Mouse (Mus musculus) thymus, adult 2 months (tissue): ENCODE results near the gene Synj2. TPM values are rescaled to one million over a fixed set of nuclear protein-coding genes. Genes with fewer than 3 reads are reported as not detected.
"Not testable (repeated sequence)": the region's sequence is repeated elsewhere in the genome, so short reads cannot be mapped to it uniquely, and the experiment has no call there.

Experiments
- DNase-seq: peaks from one replicate; pipeline ENCODE4 v3.0.0; 2021
- H3K27ac ChIP-seq: fragments of 200-500 bp; 2 replicates; pipeline ENCODE4 v1.5.1; 2012; ENCODE audit warnings: low read length, control low read depth; ENCODE audit not compliant: control insufficient read depth, insufficient read depth
- H3K27me3 ChIP-seq: fragments of 200-500 bp; 2 replicates; pipeline ENCODE4 v1.6.1; 2012; ENCODE audit warnings: mild to moderate bottlenecking, low read length, moderate library complexity, mixed read lengths; ENCODE audit not compliant: control insufficient read depth, insufficient read depth
- H3K36me3 ChIP-seq: fragments of 200-500 bp; 2 replicates; pipeline ENCODE4 v1.6.1; 2012; ENCODE audit warnings: mild to moderate bottlenecking, low read length, moderate library complexity; ENCODE audit not compliant: control insufficient read depth, insufficient read depth
- H3K4me1 ChIP-seq: fragments of 200-500 bp; replicated peaks from 2 replicates; pipeline ENCODE4 v1.6.1; 2012; ENCODE audit warnings: low read length; ENCODE audit not compliant: control insufficient read depth, insufficient read depth
- H3K4me3 ChIP-seq: fragments of 200-500 bp; 2 replicates; pipeline ENCODE4 v1.5.1; 2012; ENCODE audit warnings: mild to moderate bottlenecking, low read length, control low read depth, moderate library complexity; ENCODE audit not compliant: control insufficient read depth, insufficient read depth
- CTCF ChIP-seq: fragments of 200-500 bp; IDR thresholded peaks from 2 replicates; pipeline ENCODE4 v1.5.1; 2012; ENCODE audit warnings: mild to moderate bottlenecking, control low read depth, low read length, moderate library complexity, borderline replicate concordance; ENCODE audit not compliant: control insufficient read depth, poor library complexity, insufficient read depth; ENCODE audit errors: extremely low read depth
- POLR2A ChIP-seq: fragments of 200-500 bp; IDR thresholded peaks from 2 replicates; pipeline ENCODE4 v1.6.1; 2012; ENCODE audit warnings: mild to moderate bottlenecking, low read length, control low read depth, moderate library complexity; ENCODE audit not compliant: control insufficient read depth, poor library complexity, insufficient read depth; ENCODE audit errors: extremely low read depth
- WGBS: fragments of 180-500 bp; shearing (Covaris S2); methylation state at CpG from one replicate; pipeline ENCODE4 v1.1.7; 2018; 5-methylcytosine and 5-hydroxymethylcytosine counted together
- polyA plus RNA-seq: library from polyadenylated mRNA; depleted of rRNA; stranded (reverse); fragments of >200 nt; gene quantifications from 2 replicates; pipeline ENCODE4 v1.2.3, GENCODE M21; 2012

Gene Synj2
- polyA plus RNA-seq, 1 experiment: 9.0 TPM

GRCm38 (mm10) chr17:6016213-6016780, 75.2 kb downstream of the Synj2 start:
- no peaks in the 10 kb centered on the region for H3K36me3 ChIP-seq
- peak overlapping the region; percentile 56; the same call in 1 of the 2 replicates for H3K27ac ChIP-seq
- H3K4me3 ChIP-seq: no peak overlapping the region
- 30% methylated on average over 7 of the region's 7 CpGs for WGBS
- H3K27me3 ChIP-seq: no peaks in the 10 kb centered on the region
- TF ChIP-seq POLR2A (no peak), CTCF (no peak)
- peaks cover 23% of the 10 kb centered on the region for H3K4me1 ChIP-seq
- DNase-seq: peak; percentile 87

- Histone ChIP-seq H3K36me3 (no peaks in the 10 kb centered on the region), H3K27ac (no peak overlapping the region), H3K4me3 (no peak overlapping the region), H3K27me3 (no peaks in the 10 kb centered on the region), H3K4me1 (peaks cover 23% of the 10 kb centered on the region)
- TF ChIP-seq CTCF: no peak
- no peak for DNase-seq
- 90% methylated on average over 12 of the region's 12 CpGs for WGBS
These were observed 76.2 kb downstream of the Synj2 start for GRCm38 (mm10) chr17:6017268-6017667.

DNA sequence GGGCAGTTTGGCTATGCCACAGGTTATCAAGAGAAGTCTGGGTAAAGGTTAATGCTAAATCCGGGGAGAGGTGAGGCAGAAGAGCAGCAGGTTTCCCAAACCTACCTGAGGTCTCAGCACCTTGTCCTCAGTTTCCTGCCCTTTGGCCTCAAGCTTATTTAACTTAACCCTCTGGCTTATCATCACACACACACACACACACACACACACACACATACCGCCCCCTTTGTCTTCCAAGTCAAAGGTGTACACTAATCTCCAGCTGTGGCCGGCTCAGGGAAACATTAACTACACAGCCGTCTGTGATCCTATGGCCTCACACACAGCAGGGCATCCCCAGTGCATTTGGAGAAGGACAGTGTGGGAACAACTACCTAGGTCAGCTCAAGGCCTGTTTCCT, 77.3 kb downstream of the Synj2 start:
- H3K4me3 ChIP-seq: no peak overlapping the region
- no peak overlapping the region for H3K27ac ChIP-seq
- H3K4me1 ChIP-seq: peaks cover 23% of the 10 kb centered on the region
- no peak for TF ChIP-seq POLR2A
- TF ChIP-seq CTCF: no peak
- H3K27me3 ChIP-seq: no peaks in the 10 kb centered on the region
- no peak for DNase-seq
- H3K36me3 ChIP-seq: no peaks in the 10 kb centered on the region
- 95% methylated on average over 4 of the region's 4 CpGs for WGBS

DNA sequence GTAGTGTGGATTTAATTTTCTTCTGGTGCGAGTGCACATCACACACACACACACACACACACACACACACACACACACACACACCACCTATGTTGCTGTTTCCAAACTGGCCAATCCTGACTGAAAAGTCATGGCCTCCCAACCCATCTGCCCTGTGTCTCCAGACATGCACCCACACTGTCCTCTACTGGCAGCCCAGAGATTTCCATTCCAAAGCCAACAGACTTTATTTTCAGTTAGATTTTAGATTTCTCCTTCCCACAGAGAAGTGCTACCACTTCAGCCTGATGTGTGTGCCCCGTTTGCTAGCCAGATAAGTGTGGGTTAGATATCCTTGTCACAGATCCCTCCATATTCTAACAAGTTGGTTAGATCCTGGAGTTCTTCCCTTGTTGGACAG, 78.7 kb downstream of the Synj2 start:
- Histone ChIP-seq H3K27me3 (no peaks in the 10 kb centered on the region), H3K27ac (no peak overlapping the region), H3K36me3 (no peaks in the 10 kb centered on the region), H3K4me1 (peaks cover 21% of the 10 kb centered on the region), H3K4me3 (no peak overlapping the region)
- TF ChIP-seq CTCF (no peak), POLR2A (no peak)
- WGBS: 40% methylated on average over 2 of the region's 2 CpGs
- DNase-seq: peak; percentile 53

- Histone ChIP-seq H3K36me3 (no peaks in the 10 kb centered on the region), H3K27me3 (no peaks in the 10 kb centered on the region), H3K4me1 (peaks cover 14% of the 10 kb centered on the region), H3K27ac (no peak overlapping the region), H3K4me3 (no peak overlapping the region)
- WGBS: 89% methylated on average over 7 of the region's 7 CpGs
- no peak for DNase-seq
- TF ChIP-seq CTCF (no peak), POLR2A (no peak)
These were observed 79.6 kb downstream of the Synj2 start for GRCm38 (mm10) chr17:6020636-6021035.

- not testable (repeated sequence) for H3K4me1 ChIP-seq, DNase-seq, H3K36me3 ChIP-seq, H3K27me3 ChIP-seq, H3K27ac ChIP-seq, H3K4me3 ChIP-seq
- WGBS: 77% methylated on average over 5 of the region's 5 CpGs
These were observed 80.3 kb downstream of the Synj2 start for GRCm38 (mm10) chr17:6021374-6021789.

- 93% methylated on average over 7 of the region's 7 CpGs for WGBS
- DNase-seq: no peak
- Histone ChIP-seq H3K4me1 (no peaks in the 10 kb centered on the region), H3K36me3 (no peaks in the 10 kb centered on the region), H3K27me3 (no peaks in the 10 kb centered on the region), H3K27ac (no peak overlapping the region), H3K4me3 (no peak overlapping the region)
- no peak for TF ChIP-seq POLR2A
- TF ChIP-seq CTCF: no peak
These were observed 84.8 kb downstream of the Synj2 start for GRCm38 (mm10) chr17:6025831-6026230.
